Mouse (Mus musculus): ENCODE measurements around the gene Plcb4. TPM values are rescaled to one million over a fixed set of nuclear protein-coding genes. Genes with fewer than 3 reads are reported as not detected.

The Plcb4 gene
- polyA plus RNA-seq, 1 experiment from 2014 or later: 36.3 TPM

GRCm38 (mm10) chr2:135646226-135646625 is 12.6 kb upstream of the Plcb4 start:
- Histone ChIP-seq H3K27me3 (replicated peaks; ENCODE audit: control insufficient read depth, insufficient read depth, low read length) (no peaks in the 10 kb centered on the region), H3K36me3 (ENCODE audit: control insufficient read depth, insufficient read depth, low read length) (no peaks in the 10 kb centered on the region), H3K4me2 (ENCODE audit: low read length) (no peak overlapping the region), H3K9ac (ENCODE audit: low read depth, low read length) (no peak overlapping the region), H3K4me1 (ENCODE audit: control insufficient read depth, insufficient read depth, low read depth, low read length) (no peaks in the 10 kb centered on the region), H3K9me3 (ENCODE audit: control insufficient read depth, low read length) (no peaks in the 10 kb centered on the region), H3K27ac (ENCODE audit: low read depth, low read length) (no peak overlapping the region), H3K4me3 (ENCODE audit: low read length) (no peak overlapping the region)
- no peak for ATAC-seq
- 76% methylated on average over 3 of the region's 3 CpGs for WGBS

DNA sequence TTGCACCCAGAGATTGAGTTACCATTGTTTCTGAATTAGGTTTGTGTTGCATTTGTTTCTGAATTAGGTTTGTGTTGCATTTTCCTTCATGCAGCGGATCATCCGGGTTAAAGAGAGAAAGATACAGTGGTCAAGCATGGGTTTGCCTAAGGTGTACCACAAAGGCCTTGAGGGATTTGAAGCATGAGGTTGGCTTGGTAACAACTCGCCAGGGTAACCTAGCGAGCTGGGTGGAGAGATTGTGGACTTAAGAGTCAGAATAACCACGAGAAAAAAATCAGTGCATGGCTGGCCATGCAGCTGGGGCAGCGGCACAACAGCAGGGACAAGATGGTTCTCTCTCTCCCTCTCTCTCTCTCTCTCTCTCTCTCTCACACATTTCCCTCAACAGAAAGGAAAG is 12.2 kb upstream of the Plcb4 start:
- Histone ChIP-seq H3K27ac (ENCODE audit: low read depth, low read length) (no peak overlapping the region), H3K36me3 (ENCODE audit: control insufficient read depth, insufficient read depth, low read length) (no peaks in the 10 kb centered on the region), H3K27me3 (replicated peaks; ENCODE audit: control insufficient read depth, insufficient read depth, low read length) (no peaks in the 10 kb centered on the region), H3K4me3 (ENCODE audit: low read length) (no peak overlapping the region), H3K4me2 (ENCODE audit: low read length) (no peak overlapping the region), H3K4me1 (ENCODE audit: control insufficient read depth, insufficient read depth, low read depth, low read length) (no peaks in the 10 kb centered on the region), H3K9ac (ENCODE audit: low read depth, low read length) (no peak overlapping the region), H3K9me3 (ENCODE audit: control insufficient read depth, low read length) (no peaks in the 10 kb centered on the region)
- no peak for ATAC-seq
- 80% methylated on average over 6 of the region's 6 CpGs for WGBS

DNA sequence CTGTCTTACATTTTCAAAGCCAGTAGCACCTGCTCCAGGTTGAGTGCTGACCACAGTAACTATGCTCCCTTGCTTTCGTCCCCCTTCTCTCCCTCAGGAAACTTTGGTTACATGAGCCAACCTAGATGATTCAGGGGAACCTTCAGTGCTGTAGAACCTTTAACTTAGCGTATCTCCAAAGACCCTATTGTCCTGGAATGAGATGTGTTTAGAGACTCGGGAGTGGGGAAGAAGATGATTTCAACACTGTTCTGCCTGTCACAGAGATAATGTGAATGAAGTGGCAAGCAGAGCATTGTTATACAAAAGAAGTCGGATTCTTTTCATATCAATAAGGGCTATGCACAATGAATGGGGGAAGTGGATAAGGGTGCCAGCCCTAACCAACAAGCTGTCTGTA is 10.8 kb upstream of the Plcb4 start:
- Histone ChIP-seq H3K9me3 (ENCODE audit: control insufficient read depth, low read length) (no peaks in the 10 kb centered on the region), H3K4me3 (ENCODE audit: low read length) (no peak overlapping the region), H3K9ac (ENCODE audit: low read depth, low read length) (no peak overlapping the region), H3K36me3 (ENCODE audit: control insufficient read depth, insufficient read depth, low read length) (no peaks in the 10 kb centered on the region), H3K27ac (ENCODE audit: low read depth, low read length) (no peak overlapping the region), H3K4me2 (ENCODE audit: low read length) (no peak overlapping the region), H3K27me3 (replicated peaks; ENCODE audit: control insufficient read depth, insufficient read depth, low read length) (no peaks in the 10 kb centered on the region), H3K4me1 (ENCODE audit: control insufficient read depth, insufficient read depth, low read depth, low read length) (no peaks in the 10 kb centered on the region)
- no peak for ATAC-seq
- WGBS: 63% methylated on average over 4 of the region's 4 CpGs

DNA sequence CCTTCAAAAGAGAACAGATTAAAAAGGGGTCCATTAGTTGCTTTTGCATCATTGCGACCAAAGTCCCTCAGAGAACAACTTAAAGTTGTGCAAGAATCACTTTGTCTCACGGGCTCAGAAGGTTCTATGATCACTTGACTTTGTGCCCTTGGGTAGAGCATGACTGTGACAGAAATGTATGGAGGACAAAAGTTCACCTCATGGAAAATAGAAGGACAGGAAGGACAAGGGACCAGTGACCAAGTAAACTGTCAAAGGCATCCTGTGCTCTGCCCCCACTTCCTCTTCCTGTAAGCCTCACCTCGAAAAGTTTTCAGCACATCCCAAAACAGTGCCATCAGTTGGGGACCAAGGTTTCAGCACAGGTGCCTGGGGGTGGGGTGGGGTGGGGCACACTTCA is 7.9 kb upstream of the Plcb4 start:
- no peak for ATAC-seq
- Histone ChIP-seq H3K27ac (ENCODE audit: low read depth, low read length) (no peak overlapping the region), H3K9ac (ENCODE audit: low read depth, low read length) (no peak overlapping the region), H3K27me3 (replicated peaks; ENCODE audit: control insufficient read depth, insufficient read depth, low read length) (no peaks in the 10 kb centered on the region), H3K36me3 (ENCODE audit: control insufficient read depth, insufficient read depth, low read length) (no peaks in the 10 kb centered on the region), H3K9me3 (ENCODE audit: control insufficient read depth, low read length) (no peaks in the 10 kb centered on the region), H3K4me1 (ENCODE audit: control insufficient read depth, insufficient read depth, low read depth, low read length) (no peaks in the 10 kb centered on the region), H3K4me3 (ENCODE audit: low read length) (no peak overlapping the region), H3K4me2 (ENCODE audit: low read length) (no peak overlapping the region)
- WGBS: 84% methylated on average over 3 of the region's 3 CpGs

- Histone ChIP-seq H3K4me1 (ENCODE audit: control insufficient read depth, insufficient read depth, low read depth, low read length) (no peaks in the 10 kb centered on the region), H3K36me3 (ENCODE audit: control insufficient read depth, insufficient read depth, low read length) (no peaks in the 10 kb centered on the region), H3K4me2 (ENCODE audit: low read length) (no peak overlapping the region), H3K9ac (ENCODE audit: low read depth, low read length) (no peak overlapping the region), H3K27me3 (replicated peaks; ENCODE audit: control insufficient read depth, insufficient read depth, low read length) (no peaks in the 10 kb centered on the region), H3K9me3 (ENCODE audit: control insufficient read depth, low read length) (no peaks in the 10 kb centered on the region), H3K27ac (ENCODE audit: low read depth, low read length) (no peak overlapping the region), H3K4me3 (ENCODE audit: low read length) (no peak overlapping the region)
- WGBS: 87% methylated on average over 6 of the region's 6 CpGs
- no peak for ATAC-seq
Observed at GRCm38 (mm10) chr2:135652040-135652439, 6.8 kb upstream of the Plcb4 start.

GRCm38 (mm10) chr2:135652451-135652850 is 6.4 kb upstream of the Plcb4 start:
- Histone ChIP-seq H3K36me3 (ENCODE audit: control insufficient read depth, insufficient read depth, low read length) (no peaks in the 10 kb centered on the region), H3K27ac (ENCODE audit: low read depth, low read length) (no peak overlapping the region), H3K4me2 (ENCODE audit: low read length) (no peak overlapping the region), H3K9me3 (ENCODE audit: control insufficient read depth, low read length) (no peaks in the 10 kb centered on the region), H3K4me1 (ENCODE audit: control insufficient read depth, insufficient read depth, low read depth, low read length) (no peaks in the 10 kb centered on the region), H3K4me3 (ENCODE audit: low read length) (no peak overlapping the region), H3K27me3 (replicated peaks; ENCODE audit: control insufficient read depth, insufficient read depth, low read length) (no peaks in the 10 kb centered on the region), H3K9ac (ENCODE audit: low read depth, low read length) (no peak overlapping the region)
- no peak for ATAC-seq
- 87% methylated on average over 4 of the region's 4 CpGs for WGBS

DNA sequence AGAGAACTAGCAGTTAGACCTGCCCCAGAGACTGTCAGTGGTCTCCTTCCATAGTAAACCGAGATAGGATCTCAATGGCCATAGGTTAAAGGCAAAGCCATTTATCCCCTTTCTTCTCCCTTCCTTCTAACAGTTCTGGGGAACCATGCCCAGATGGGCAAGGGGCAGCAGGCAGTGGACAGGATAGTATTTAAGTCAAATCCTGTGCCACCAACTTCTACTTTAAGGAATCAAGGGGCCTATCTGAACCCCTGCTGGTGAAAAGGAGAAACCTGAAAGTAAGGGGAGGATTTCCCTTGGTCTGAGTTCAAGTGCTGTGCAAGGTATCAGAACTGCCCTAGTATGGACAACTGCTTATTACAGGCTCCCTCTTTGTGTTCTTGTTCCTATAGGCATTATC is 2.9 kb upstream of the Plcb4 start:
- WGBS: 86% methylated on average over 1 of the region's 1 CpGs
- Histone ChIP-seq H3K9ac (ENCODE audit: low read depth, low read length) (no peak overlapping the region), H3K27me3 (replicated peaks; ENCODE audit: control insufficient read depth, insufficient read depth, low read length) (no peaks in the 10 kb centered on the region), H3K4me1 (ENCODE audit: control insufficient read depth, insufficient read depth, low read depth, low read length) (peaks cover 3% of the 10 kb centered on the region; the same call in 1 of the 2 replicates), H3K9me3 (ENCODE audit: control insufficient read depth, low read length) (no peaks in the 10 kb centered on the region), H3K4me3 (ENCODE audit: low read length) (no peak overlapping the region), H3K36me3 (ENCODE audit: control insufficient read depth, insufficient read depth, low read length) (no peaks in the 10 kb centered on the region), H3K4me2 (ENCODE audit: low read length) (no peak overlapping the region), H3K27ac (ENCODE audit: low read depth, low read length) (no peak overlapping the region)
- no peak for ATAC-seq

DNA sequence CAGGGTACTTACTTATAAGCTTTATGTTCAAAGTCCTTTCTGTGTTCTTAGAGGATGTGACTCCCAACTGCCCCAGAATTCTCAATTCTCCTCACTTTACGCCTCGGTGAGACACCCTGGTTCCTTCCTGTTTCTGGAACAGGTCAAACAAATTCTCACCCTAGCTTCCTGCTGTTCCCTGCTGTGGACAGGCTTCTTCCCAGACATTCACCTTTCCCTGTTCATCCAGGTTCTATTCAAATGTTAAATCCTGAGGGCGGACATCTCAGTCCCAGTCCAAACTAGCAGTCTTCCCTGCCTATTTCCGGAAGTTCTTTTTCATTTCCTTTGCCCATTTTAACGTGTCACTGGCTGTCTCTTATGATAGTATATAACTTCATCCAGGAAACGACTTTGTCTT is 2.2 kb upstream of the Plcb4 start:
- Histone ChIP-seq H3K4me2 (ENCODE audit: low read length) (no peak overlapping the region), H3K27me3 (replicated peaks; ENCODE audit: control insufficient read depth, insufficient read depth, low read length) (no peaks in the 10 kb centered on the region), H3K4me1 (ENCODE audit: control insufficient read depth, insufficient read depth, low read depth, low read length) (peaks cover 3% of the 10 kb centered on the region; the same call in 1 of the 2 replicates), H3K27ac (ENCODE audit: low read depth, low read length) (no peak overlapping the region), H3K36me3 (ENCODE audit: control insufficient read depth, insufficient read depth, low read length) (no peaks in the 10 kb centered on the region), H3K9me3 (ENCODE audit: control insufficient read depth, low read length) (no peaks in the 10 kb centered on the region), H3K9ac (ENCODE audit: low read depth, low read length) (no peak overlapping the region), H3K4me3 (ENCODE audit: low read length) (no peak overlapping the region)
- WGBS: 76% methylated on average over 6 of the region's 6 CpGs
- no peak for ATAC-seq

DNA sequence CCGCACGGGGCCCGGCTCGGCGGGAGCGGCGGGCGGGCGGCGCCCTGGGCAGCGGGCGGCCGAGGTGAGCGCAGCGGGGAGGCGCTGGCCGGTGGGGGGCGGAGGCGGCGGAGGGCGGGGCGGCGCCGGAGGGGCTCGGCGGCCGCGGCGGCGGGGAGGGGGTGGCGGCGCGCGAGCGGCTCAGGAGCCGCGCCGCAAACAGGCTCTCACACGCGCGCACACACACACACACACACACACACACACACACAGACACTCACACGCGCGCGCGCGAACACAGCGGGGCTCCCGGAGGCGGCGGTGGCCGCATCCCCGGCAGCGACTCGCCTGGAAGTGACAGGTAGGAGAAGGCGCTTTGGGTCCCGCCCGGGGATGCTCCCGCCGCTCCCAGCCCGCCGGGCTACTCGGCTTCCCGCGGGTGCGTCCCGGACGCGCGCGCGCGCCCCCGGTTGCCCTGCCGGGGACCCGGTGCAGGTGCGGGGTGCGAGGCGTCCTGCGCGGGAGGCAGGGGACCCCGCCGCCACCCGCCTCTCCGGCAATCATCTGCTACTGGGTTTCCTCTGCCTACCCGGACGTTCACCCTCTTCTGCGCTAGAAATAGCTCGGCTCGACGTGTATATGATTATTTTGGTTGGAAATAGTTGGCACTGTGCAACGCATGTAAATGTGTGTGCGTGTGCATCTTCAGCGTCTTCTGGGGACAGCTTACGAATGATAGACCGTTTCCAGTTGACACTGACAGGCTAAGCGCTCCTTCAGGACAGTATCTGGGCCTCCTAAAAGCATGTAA is 775 bp downstream of the Plcb4 start:
- ATAC-seq: peak; percentile 79

More for the DNA sequence above, 775 bp downstream of the Plcb4 start:
- peak overlapping the region; percentile 97 for H3K9ac ChIP-seq (ENCODE audit: low read depth, low read length)
- peaks cover 3% of the 10 kb centered on the region; the same call in 1 of the 2 replicates for H3K4me1 ChIP-seq (ENCODE audit: control insufficient read depth, insufficient read depth, low read depth, low read length)
- WGBS: under 1% methylated on average over 49 of the region's 97 CpGs
- no peaks in the 10 kb centered on the region for H3K36me3 ChIP-seq (ENCODE audit: control insufficient read depth, insufficient read depth, low read length)
- H3K27me3 ChIP-seq (replicated peaks; ENCODE audit: control insufficient read depth, insufficient read depth, low read length): no peaks in the 10 kb centered on the region
- peak overlapping the region; percentile 79 for H3K4me2 ChIP-seq (ENCODE audit: low read length)
- no peaks in the 10 kb centered on the region for H3K9me3 ChIP-seq (ENCODE audit: control insufficient read depth, low read length)
- peak overlapping the region; percentile 84 for H3K4me3 ChIP-seq (ENCODE audit: low read length)
- H3K27ac ChIP-seq (ENCODE audit: low read depth, low read length): peak overlapping the region; percentile 99

Data from hindbrain, embryonic 16.5 days (tissue).